Mouse (Mus musculus) CH12.LX (cell line): Measurements from ENCODE around the gene Napa. TPM values are rescaled to one million over a fixed set of nuclear protein-coding genes. Genes with fewer than 3 reads are reported as not detected.

ENCODE experiments used
- DNase-seq: peaks from one replicate; pipeline ENCODE4 v3.0.0-alpha.2; 2013; ENCODE audit errors: extremely low read depth
- H3K27ac ChIP-seq: 2 replicates; pipeline ENCODE4 v1.5.1; 2012; ENCODE audit warnings: low read depth, mild to moderate bottlenecking, control low read depth, moderate library complexity; ENCODE audit not compliant: insufficient read depth
- H3K27me3 ChIP-seq: replicated peaks from 2 replicates; pipeline ENCODE3; 2012; ENCODE audit warnings: inconsistent platforms
- H3K36me3 ChIP-seq, 2 experiments: replicated peaks in 1 of 2; 2 replicates each; pipeline versions ENCODE3 to v1.6.1; 2012; ENCODE audit warnings: inconsistent platforms in 1 of 2, low read length in 1 of 2, mild to moderate bottlenecking in 1 of 2, mixed read lengths in 1 of 2, moderate library complexity in 1 of 2; ENCODE audit not compliant: control insufficient read depth in 1 of 2, insufficient read depth in 1 of 2
- H3K4me1 ChIP-seq, 2 experiments: 2 replicates each; pipeline ENCODE4 v1.6.1; 2012; ENCODE audit warnings: inconsistent platforms in 1 of 2, moderate library complexity in 1 of 2; ENCODE audit not compliant: insufficient read depth in 2 of 2, control insufficient read depth in 1 of 2
- H3K4me2 ChIP-seq: 2 replicates; pipeline ENCODE4 v1.6.1; 2012; ENCODE audit warnings: low read depth, mild to moderate bottlenecking, control low read depth; ENCODE audit not compliant: poor library complexity, insufficient read depth, severe bottlenecking
- H3K4me3 ChIP-seq, 3 experiments: fragments of 150-350 bp in 1 of 3; sonication (generic) in 1 of 3; replicated peaks in 1 of 3; 2 replicates each; pipeline versions ENCODE3 to v1.5.1; 2011 to 2012; ENCODE audit warnings: low read depth in 2 of 3, low read length in 2 of 3, mild to moderate bottlenecking in 2 of 3, moderate library complexity in 2 of 3, control low read depth in 1 of 3, improper control_type of control experiment in 1 of 3, inconsistent platforms in 1 of 3, mixed read lengths in 1 of 3; ENCODE audit not compliant: poor library complexity in 1 of 3
- H3K79me2 ChIP-seq: replicated peaks from 2 replicates; pipeline ENCODE4 v1.6.1; 2012; ENCODE audit warnings: mild to moderate bottlenecking, moderate library complexity; ENCODE audit not compliant: control insufficient read depth, poor library complexity, insufficient read depth, severe bottlenecking; ENCODE audit errors: extremely low read depth
- H3K9ac ChIP-seq: 2 replicates; pipeline ENCODE4 v1.6.1; 2012; ENCODE audit warnings: low read depth, mild to moderate bottlenecking, control low read depth, moderate library complexity; ENCODE audit not compliant: insufficient read depth
- H3K9me3 ChIP-seq: replicated peaks from 2 replicates; pipeline ENCODE3; 2012; ENCODE audit warnings: low read length, inconsistent platforms, mixed read lengths
- BHLHE40 ChIP-seq: IDR thresholded peaks from 2 replicates; pipeline ENCODE4 v1.6.1; 2011; ENCODE audit warnings: mild to moderate bottlenecking, low read depth, low read length, improper control_type of control experiment
- ELF1 ChIP-seq: IDR thresholded peaks from 2 replicates; pipeline ENCODE4 v1.6.1; 2014; ENCODE audit warnings: low read depth, mild to moderate bottlenecking, inconsistent platforms, low read length, improper control_type of control experiment
- EP300 ChIP-seq: IDR thresholded peaks from 2 replicates; pipeline ENCODE4 v1.6.1; 2011; ENCODE audit warnings: low read length, improper control_type of control experiment
- ETS1 ChIP-seq: conservative IDR thresholded peaks from 2 replicates; pipeline ENCODE4 v1.6.1; 2012; ENCODE audit warnings: low read depth, mild to moderate bottlenecking, inconsistent platforms, low read length, improper control_type of control experiment, moderate library complexity
- GABPA ChIP-seq: IDR thresholded peaks from 2 replicates; pipeline ENCODE4 v1.6.1; 2012; ENCODE audit warnings: low read depth, low read length, improper control_type of control experiment, inconsistent platforms; ENCODE audit not compliant: insufficient replicate concordance
- HCFC1 ChIP-seq: IDR thresholded peaks from 2 replicates; pipeline ENCODE4 v1.6.1; 2012; ENCODE audit warnings: low read depth, mild to moderate bottlenecking, inconsistent platforms, low read length, improper control_type of control experiment
- MEF2A ChIP-seq: IDR thresholded peaks from 2 replicates; pipeline ENCODE4 v1.6.1; 2014; ENCODE audit warnings: low read depth, mild to moderate bottlenecking, inconsistent platforms, low read length, improper control_type of control experiment, borderline replicate concordance
- NELFE ChIP-seq: IDR thresholded peaks from 2 replicates; pipeline ENCODE4 v1.6.1; 2011; ENCODE audit warnings: low read depth, low read length, improper control_type of control experiment
- POLR2A ChIP-seq: IDR thresholded peaks from 2 replicates; pipeline ENCODE4 v1.6.1; 2011; ENCODE audit warnings: low read depth, mild to moderate bottlenecking, improper control_type of control experiment, low read length
- TBP ChIP-seq: conservative IDR thresholded peaks from 2 replicates; pipeline ENCODE4 v1.6.1; 2011; ENCODE audit warnings: low read depth, low read length, improper control_type of control experiment
- ZC3H11A ChIP-seq: IDR thresholded peaks from 2 replicates; pipeline ENCODE4 v1.6.1; 2012; ENCODE audit warnings: low read depth, mild to moderate bottlenecking, inconsistent platforms, low read length, improper control_type of control experiment
- dilution Hi-C: fragments of 300-500 bp; cut with MboI; formaldehyde crosslinking; loops from 2 replicates; pipeline ENCODE4 v1.14.3; 2020; ENCODE audit warnings: low sequenced_read_pairs; ENCODE audit not compliant: extremely low pct_unique_long_range_greater_than_20kb, extremely low pct_ligation_motif_present
- in situ Hi-C: fragments of 300-500 bp; cut with MboI; formaldehyde crosslinking; loops from 3 replicates; pipeline ENCODE4 v1.14.3; 2019; ENCODE audit warnings: low sequenced_read_pairs, low pct_ligation_motif_present, low pct_unique_long_range_greater_than_20kb, mixed read lengths
- polyA plus RNA-seq: library from polyadenylated mRNA; unstranded; fragments of >175 nt; gene quantifications from 2 replicates; pipeline ENCODE4 v1.2.1, GENCODE M21; 2012; ENCODE audit warnings: low read depth; ENCODE audit not compliant: insufficient read length
- total RNA-seq, 2 experiments: library from RNA; depleted of rRNA; stranded (reverse); fragments of 300-350 nt in 1 of 2; fragments of >200 nt in 1 of 2; gene quantifications; 2 replicates each; pipeline ENCODE4 v1.2.3; 2012 to 2014

Napa gene
- total and polyA plus RNA-seq, 3 experiments = 84.8 to 112 (median 106) TPM

GRCm38 (mm10) chr7:16155132-16155872 lies 57.0 kb downstream of the Napa start:
- H3K36me3 ChIP-seq = no peaks in the 10 kb centered on the region
- peak; percentile 43 for DNase-seq
- H3K27me3 ChIP-seq = peaks cover 3% of the 10 kb centered on the region
- peak overlapping the region; percentile 29 for H3K4me2 ChIP-seq
- TF ChIP-seq NELFE = peak; percentile 33; the same call in 1 of the 2 replicates
- TF ChIP-seq TBP = peak; percentile 91
- TF ChIP-seq POLR2A = 0 out of 2 replicates have a peak, but pooled peaks have one; percentile 38
- TF ChIP-seq ZC3H11A = no peak
- TF ChIP-seq HCFC1 = no peak
- TF ChIP-seq BHLHE40 = peak; percentile 48
- TF ChIP-seq MEF2A = 0 out of 2 replicates have a peak, but pooled peaks have one; percentile 5
- TF ChIP-seq ETS1 = 0 out of 2 replicates have a peak, but pooled peaks have one; percentile 18
- no peak for TF ChIP-seq GABPA
- 0 out of 2 replicates have a peak, but pooled peaks have one; percentile 29 for TF ChIP-seq EP300
- no peak overlapping the region for H3K4me3 ChIP-seq
- H3K9me3 ChIP-seq = peaks cover 3% of the 10 kb centered on the region
- no peak overlapping the region for H3K27ac ChIP-seq
- dilution Hi-C loops (loop anchor here (25.0 kb wide), 1 partner anchor 193 kb away; the partner anchor contains the start of gene Ehd2), in situ Hi-C loops (no loop called here)
- no peaks in the 10 kb centered on the region for H3K79me2 ChIP-seq
- H3K4me1 ChIP-seq = peaks cover 15 to 31% of the 10 kb centered on the region in 2 experiments
- no peak overlapping the region for H3K9ac ChIP-seq

- H3K9ac ChIP-seq = no peak overlapping the region
- in situ Hi-C loops (no loop called here), dilution Hi-C loops (loop anchor here (25.0 kb wide), 1 partner anchor 194 kb away; the partner anchor contains the start of gene Ehd2)
- H3K4me2 ChIP-seq = no peak overlapping the region
- H3K36me3 ChIP-seq = no peaks in the 10 kb centered on the region
- peaks cover 15 to 31% of the 10 kb centered on the region in 2 experiments for H3K4me1 ChIP-seq
- DNase-seq = no peak
- no peak overlapping the region for H3K27ac ChIP-seq
- H3K27me3 ChIP-seq = no peaks in the 10 kb centered on the region
- H3K79me2 ChIP-seq = no peaks in the 10 kb centered on the region
- no peak overlapping the region for H3K4me3 ChIP-seq
- peaks cover 7% of the 10 kb centered on the region for H3K9me3 ChIP-seq
- TF ChIP-seq MEF2A (peak; percentile 64), ELF1 (no peak)
Measured at GRCm38 (mm10) chr7:16156105-16156714, 58.0 kb downstream of the Napa start.
